Mouse (Mus musculus): ENCODE results near the gene Pinlyp.

Gene Pinlyp

DNA sequence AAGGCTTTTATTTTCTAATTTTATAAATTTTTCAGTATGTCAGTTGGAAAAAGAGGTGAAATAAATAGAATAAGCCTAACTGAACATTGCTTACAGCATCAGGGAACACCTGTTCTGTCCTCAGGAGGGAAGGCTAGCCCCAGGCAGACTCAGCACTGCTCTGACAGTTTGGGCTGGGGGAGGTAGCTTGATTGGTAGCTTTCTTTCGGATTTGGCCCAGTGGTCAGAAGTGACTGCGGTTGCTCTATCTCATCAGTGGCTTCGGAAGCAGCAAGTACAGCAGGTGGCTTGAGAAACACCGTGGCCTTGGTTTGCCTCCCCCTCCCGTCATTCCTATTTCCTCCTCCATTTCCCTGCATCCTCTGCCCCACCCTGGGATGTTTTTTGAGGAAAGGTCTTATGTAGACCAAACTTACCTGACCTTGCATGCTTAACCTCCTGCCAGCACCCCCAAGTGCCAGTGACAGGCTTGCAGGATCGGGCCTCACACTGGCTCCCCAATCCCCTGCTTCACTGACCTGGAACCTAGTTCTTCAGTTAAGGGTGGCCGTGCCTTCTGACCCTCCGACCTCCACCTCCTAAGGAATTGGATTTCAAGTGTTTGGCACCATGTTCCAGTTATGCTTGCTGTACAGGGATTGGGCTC is 17.4 kb upstream of the Pinlyp start:
- no peak for DNase-seq (ENCODE audit: extremely low read depth, insufficient read length, low spot score)

DNA sequence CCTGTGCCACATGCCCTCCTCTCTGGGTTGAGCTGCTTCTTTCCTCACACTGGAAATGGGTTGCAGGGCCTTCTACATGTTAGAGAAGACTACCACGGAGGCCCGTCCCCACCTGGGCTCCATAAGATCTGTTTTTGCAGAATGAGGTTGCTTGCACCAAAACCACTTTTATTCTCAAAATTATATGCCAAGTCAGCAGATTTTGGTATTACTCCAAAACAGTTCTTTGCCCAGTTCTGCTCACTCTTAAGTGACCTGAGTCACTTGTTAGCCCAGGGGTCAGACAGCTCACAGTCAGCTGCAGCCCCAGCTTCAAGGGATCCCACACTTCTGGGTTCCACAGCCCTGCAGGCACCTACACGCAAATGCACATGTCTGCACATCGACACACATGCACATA is 15.5 kb upstream of the Pinlyp start:
- no peak for DNase-seq (ENCODE audit: extremely low read depth, insufficient read length, low spot score)

DNA sequence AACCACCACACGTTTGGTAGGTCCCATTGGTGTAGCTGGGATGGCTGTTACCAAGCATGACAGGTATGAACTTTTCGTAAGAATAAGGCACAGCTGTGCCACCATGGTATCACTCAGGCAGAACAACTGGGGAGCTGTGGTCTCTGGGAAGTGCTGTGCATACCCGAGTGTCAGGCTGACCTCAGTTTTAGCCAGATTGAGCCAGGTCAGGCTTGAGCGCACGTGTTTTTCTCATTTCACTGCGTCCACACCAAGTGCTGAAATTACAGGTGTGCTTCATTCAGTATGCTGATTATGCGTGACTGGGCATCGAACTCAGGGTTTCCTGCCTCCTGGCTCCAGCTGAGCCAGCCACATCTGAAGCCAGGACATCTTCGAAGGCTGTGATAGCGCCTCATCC is 9.9 kb upstream of the Pinlyp start:
- DNase-seq (ENCODE audit: extremely low read depth, insufficient read length, low spot score): no peak

DNA sequence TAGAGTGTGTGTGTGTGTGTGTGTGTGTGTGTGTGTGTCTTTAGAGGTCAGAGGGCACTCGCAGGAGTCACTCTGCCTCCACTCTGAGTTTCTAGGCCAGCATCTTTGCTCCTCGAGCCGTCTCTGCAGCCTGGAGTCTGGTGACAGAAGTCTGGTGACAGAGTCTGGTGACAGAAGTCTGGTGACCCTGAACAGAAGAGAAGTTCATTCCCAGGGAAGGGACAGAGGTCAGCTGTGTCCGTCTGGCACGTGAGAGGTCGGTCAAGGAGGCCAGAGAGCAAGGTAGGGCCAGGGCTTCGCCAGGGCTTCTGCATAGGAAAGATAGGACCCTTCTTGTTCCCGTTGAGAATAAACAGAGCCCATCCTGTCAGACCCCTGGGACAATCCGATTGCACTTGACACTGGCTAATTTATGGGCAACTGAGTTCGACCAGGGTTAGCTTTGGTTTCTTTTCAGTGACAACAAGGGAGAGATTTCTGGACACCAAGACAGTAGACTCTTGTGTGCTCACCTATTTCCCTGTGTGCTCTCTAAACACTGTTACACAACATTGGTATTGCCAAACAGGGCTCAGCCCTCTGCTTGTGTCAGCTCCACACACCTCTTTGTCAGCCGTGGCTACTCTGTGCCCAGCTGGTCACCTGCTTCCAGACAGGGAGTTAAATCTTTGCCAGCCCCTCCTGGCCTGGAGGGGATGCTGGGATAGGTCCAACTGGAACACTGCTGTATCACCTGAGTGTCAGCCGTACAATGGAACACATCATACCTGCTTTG is 6.3 kb upstream of the Pinlyp start:
- DNase-seq (ENCODE audit: extremely low read depth, insufficient read length, low spot score): no peak

- no peak for DNase-seq (ENCODE audit: extremely low read depth, insufficient read length, low spot score)
Measured at GRCm38 (mm10) chr7:24547534-24548036, 1.7 kb upstream of the Pinlyp start.

- DNase-seq (ENCODE audit: extremely low read depth, insufficient read length, low spot score): peak; percentile 97
Measured at GRCm38 (mm10) chr7:24546634-24547389, 894 bp upstream of the Pinlyp start.

GRCm38 (mm10) chr7:24544506-24544905 is 1.4 kb downstream of the Pinlyp start:
- DNase-seq (ENCODE audit: extremely low read depth, insufficient read length, low spot score): no peak

GRCm38 (mm10) chr7:24539686-24540085 is 6.2 kb downstream of the Pinlyp start:
- no peak for DNase-seq (ENCODE audit: extremely low read depth, insufficient read length, low spot score)

DNA sequence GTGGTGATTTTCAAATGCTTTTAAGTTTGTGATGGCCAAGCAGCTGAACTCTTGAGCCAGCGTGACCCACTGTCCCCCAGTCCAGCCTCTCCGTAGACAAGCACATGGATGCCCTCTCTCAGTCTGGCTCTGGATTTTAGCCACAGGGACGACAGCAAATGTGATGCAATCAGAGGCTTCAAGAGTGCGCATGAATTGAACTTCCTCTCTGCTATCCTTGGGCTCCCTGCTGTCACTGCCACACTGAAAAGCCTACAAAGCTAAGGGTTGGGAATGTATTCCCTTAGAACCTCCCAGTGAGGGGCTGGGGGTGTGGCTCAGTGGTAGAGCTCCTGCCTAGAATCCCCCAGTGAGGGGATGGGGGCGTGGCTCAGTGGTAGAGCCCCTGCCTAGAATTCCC is 7.2 kb downstream of the Pinlyp start:
- DNase-seq (ENCODE audit: extremely low read depth, insufficient read length, low spot score): no peak

- no peak for DNase-seq (ENCODE audit: extremely low read depth, insufficient read length, low spot score)
Measured at GRCm38 (mm10) chr7:24538154-24538553, 7.8 kb downstream of the Pinlyp start.

GRCm38 (mm10) chr7:24537591-24537990 is 8.3 kb downstream of the Pinlyp start:
- DNase-seq (ENCODE audit: extremely low read depth, insufficient read length, low spot score): no peak

DNA sequence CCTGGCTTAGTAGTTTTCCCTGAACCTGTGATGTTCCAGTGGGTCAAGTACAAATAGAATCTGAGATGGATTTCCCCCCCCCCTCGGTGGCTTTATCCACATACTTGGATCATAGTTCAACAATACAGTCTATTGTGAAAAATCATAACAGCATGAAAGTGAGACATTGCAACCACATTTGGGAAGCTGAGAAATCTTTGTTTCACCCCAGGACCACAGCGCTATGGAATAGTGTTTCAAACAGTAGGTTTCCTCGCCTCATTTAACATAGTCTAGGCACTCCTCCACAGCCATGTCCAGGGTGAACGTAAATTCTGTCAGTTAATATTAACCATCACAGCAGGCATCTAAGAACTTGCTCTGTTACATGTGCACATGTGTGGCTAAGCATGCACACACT is 8.8 kb downstream of the Pinlyp start:
- no peak for DNase-seq (ENCODE audit: extremely low read depth, insufficient read length, low spot score)

DNA sequence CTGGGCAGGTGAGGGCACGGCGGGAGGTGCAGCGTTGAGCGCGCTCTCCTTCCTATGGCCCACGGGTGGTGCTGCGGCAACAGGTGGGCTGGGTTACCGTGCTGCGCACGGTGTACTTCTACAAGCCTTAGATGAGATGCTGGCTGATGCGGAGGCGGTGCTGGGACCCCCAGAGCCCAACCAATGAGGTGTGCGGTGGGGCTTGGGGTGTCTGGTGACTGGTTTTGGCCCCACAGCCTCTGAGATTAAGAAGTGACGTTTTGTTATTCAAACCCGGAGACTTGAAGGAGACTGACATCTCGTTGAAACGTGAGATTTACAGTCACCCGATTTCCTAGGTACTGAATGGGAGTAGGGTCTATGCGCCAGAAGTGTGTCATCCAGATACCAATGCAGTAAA is 11.6 kb downstream of the Pinlyp start:
- no peak for DNase-seq (ENCODE audit: extremely low read depth, insufficient read length, low spot score)

DNA sequence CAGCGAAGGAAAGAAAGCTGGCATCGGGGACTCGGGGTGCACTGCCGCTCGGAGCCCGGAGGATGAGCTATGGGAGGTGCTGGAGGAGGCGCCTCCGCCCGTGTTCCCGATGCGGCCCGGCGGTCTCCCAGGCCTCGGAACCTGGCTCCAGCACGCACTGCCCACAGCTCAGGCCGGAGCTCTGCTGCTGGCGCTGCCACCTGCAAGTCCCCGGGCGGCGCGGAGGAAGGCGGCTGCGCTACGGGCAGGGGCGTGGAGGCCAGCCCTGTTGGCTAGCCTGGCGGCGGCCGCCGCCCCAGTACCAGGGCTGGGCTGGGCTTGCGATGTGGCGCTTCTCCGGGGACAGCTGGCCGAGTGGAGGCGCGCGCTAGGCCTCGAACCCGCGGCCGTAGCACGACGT is 12.1 kb downstream of the Pinlyp start:
- DNase-seq (ENCODE audit: extremely low read depth, insufficient read length, low spot score): no peak

GRCm38 (mm10) chr7:24533031-24533571 is 12.8 kb downstream of the Pinlyp start:
- DNase-seq (ENCODE audit: extremely low read depth, insufficient read length, low spot score): no peak

DNA sequence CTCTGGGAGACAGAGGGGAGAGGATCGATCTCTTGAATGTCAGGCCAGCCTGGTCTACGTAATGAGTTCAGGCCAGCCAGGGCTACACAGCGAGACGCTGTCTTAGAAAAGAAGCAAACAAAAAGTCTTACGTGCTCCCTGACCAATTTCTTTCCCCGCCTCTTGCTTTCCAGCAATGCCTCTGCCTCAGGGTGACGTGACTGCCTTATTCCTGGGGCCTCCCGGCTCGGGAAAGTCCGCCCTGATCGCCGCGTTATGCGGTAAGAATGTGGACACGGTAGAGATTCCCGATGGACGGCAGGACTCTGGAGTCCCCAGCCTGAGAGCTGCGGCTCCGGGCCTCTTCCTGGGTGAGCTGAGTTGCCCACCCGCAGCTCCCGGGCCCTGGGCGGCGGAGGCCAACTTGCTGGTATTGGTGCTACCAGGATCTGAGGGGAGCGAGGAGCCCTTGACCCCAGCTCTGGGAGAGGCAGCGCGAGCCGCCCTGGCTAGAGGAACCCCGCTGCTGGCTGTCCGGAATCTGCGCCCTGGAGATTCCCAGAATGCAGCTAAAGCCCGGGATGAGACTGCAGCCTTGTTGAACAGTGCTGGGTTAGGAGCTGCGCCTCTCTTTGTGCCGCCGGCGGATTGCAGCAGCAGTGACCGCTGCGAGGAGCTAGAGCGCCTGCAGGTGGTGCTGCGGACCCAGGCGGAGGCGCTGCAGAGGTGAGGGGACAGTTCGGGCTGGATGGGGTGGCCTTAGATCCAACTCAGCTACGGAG is 14.5 kb downstream of the Pinlyp start:
- peak; percentile 78 for DNase-seq (ENCODE audit: extremely low read depth, insufficient read length, low spot score)

DNA sequence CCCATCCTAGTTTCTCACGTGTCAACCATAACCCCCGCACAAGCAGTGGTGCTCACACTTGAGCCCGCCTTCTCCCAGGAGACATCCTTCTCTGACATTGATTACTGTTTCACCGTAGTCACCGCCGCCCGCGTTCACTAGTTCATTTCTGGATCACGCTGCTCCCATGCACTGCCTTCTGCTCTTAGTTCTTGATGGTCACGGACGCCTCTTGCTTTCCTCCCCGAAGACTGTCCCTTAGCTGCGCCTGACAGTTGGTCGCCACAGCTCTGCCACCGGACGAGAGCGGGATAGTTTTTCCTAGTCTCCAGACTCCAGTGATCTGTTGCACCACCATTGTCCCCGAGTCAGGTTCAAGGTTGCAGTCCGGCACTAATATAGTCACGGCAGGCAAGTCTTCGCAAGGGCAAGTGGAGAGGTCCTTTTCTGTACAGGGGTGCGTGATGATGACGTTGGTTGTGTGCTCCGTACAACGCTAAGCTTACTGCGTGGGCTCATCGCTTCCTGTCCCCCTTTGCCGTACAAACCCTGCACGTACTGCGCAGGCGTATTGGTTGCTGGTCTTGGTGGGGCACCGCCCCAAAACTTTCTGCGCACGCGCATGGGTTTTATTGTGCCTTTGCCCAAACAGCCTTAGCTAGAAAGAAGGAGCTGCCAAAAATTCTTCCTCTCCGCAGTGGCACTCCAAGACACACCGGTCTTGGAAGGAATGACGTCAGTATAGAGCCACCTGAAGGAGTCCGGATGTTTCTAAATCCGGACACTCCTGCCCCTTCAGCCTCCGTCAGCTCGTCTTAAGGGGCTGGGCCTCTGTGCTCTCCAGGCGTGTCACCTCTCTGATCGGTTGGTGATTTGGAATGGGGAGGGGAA is 15.6 kb downstream of the Pinlyp start, which contains the start of gene Irgq:
Irgq (plus strand) TSS at position 628 of the 870 bp plus-strand sequence.
- DNase-seq (ENCODE audit: extremely low read depth, insufficient read length, low spot score): peak; percentile 93

GRCm38 (mm10) chr7:24529580-24529979 is 16.3 kb downstream of the Pinlyp start:
- no peak for DNase-seq (ENCODE audit: extremely low read depth, insufficient read length, low spot score)

GRCm38 (mm10) chr7:24528861-24529260 is 17.1 kb downstream of the Pinlyp start:
- DNase-seq (ENCODE audit: extremely low read depth, insufficient read length, low spot score): no peak
